Mouse (Mus musculus): ENCODE data around the gene Papolb.

The Papolb gene

DNA sequence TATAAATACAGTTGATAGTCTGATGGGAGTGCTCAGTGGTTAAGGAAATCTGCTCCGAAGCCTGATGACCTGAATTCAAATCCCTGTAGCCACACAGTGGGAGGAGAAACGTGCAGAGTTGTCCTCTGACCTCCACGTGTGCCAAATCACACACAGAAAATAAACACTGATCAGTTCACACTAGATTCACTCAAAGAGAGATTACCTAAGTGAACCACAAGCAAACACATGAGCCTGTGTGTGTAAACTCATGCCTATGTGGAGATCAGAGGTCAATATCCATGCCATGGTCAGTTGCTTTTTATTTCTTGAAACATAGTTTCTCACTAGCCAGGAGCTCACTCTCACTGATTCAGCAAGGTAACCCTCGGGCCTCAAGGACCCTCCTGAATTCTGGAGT, 9.5 kb downstream of the Papolb start:
- DNase-seq (ENCODE audit: low spot score) = no peak

DNA sequence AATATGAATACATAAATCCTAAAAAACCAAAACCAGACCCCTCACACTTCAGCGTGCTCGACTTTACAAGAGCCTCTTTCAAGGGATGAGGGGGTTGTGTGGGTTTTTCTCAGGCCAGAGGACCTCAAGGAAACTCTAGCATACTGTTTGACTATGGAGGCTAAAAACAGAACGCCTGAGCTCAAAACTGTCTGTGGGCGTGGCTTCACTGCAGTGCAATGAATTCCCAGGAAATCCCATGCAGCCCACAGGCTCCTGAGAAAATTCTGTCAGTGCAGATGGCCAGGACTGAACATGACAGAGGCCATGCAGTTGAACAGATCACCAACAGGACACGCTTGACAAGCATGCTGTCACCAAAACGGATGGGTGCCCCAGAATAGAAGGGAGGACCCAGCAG, 10.9 kb downstream of the Papolb start:
- DNase-seq (ENCODE audit: low spot score) = no peak

DNA sequence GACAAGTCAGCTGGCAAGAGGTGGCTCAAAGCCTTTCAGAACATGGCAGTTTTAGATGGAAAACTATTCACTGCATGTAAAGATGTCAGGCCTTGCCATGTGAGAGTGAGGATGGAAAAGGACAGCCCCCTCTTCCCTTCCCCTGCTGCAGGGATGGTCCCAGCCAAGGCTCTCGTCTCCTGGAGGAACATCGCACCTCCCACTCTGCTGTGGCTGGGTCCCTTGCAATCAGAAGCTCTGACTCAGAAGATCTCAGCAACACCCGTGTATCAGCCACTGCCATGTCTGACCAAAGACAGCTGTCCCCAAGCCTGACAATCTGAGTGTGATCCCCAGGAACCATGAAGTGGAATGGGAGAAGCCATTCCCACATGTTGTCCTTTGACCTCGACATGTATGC, 17.8 kb downstream of the Papolb start:
- DNase-seq (ENCODE audit: low spot score) = no peak

DNA sequence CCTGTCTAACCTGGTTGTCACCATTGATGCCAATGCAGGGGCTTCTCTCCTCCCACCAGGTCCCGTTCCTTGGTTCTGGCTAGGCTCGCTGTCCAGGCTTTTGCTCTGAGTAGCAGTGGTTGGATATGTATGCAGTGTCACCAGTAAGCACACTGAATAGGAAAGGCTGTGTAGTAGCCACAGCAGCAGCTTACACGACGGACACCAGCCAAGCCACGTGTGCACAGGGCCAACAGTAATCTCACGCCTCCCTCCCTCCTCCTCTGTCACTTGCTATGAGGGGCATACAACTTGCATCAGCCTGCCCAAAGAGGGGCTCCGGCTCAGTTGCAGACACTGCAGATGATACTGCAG, 19.8 kb downstream of the Papolb start:
- DNase-seq (ENCODE audit: low spot score) = no peak

DNA sequence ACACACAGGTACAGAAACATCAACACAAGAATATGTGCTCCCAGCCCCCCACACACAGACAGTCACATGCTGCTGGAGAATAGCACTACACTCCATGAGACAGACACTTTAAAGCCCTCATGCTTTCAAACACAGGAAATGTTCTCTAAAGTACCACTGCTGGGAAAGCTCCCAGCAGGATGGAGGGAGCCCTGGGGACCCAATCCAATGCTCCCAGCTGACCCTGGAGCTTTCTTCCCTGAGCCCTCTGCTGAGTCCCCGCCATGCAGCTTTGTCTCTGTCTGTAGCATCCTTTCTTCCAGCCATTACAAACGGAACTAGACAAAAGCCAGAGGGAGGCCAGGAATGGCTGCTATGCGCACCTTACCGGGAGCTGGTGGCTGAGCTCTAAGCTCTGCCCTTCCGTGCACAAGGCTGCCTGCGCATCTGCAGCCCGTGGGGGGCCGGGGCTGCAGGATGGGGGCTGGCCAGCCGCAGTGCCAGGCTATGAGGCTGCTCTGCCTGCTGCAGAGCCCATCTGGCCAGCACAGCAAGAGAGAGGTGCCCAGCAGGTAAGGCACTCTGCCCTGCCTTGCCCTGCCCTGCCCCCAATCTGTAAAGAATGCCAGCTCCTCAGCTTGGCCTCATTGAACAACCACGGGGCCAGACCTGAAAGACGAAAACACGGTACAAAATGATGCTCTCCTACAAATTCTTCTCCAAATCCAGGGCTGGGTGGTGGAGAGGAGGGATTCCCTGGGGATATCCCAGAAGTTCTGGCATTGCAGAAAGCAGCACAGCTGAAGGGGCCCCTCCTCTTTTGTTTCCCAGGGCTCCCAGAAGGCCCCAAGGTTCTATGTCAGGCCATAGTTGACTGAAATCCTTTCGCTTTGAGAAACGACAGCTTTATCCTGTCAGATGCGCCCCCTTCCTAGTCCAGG, 20.5 kb downstream of the Papolb start:
- DNase-seq (ENCODE audit: low spot score) = peak; percentile 26

DNA sequence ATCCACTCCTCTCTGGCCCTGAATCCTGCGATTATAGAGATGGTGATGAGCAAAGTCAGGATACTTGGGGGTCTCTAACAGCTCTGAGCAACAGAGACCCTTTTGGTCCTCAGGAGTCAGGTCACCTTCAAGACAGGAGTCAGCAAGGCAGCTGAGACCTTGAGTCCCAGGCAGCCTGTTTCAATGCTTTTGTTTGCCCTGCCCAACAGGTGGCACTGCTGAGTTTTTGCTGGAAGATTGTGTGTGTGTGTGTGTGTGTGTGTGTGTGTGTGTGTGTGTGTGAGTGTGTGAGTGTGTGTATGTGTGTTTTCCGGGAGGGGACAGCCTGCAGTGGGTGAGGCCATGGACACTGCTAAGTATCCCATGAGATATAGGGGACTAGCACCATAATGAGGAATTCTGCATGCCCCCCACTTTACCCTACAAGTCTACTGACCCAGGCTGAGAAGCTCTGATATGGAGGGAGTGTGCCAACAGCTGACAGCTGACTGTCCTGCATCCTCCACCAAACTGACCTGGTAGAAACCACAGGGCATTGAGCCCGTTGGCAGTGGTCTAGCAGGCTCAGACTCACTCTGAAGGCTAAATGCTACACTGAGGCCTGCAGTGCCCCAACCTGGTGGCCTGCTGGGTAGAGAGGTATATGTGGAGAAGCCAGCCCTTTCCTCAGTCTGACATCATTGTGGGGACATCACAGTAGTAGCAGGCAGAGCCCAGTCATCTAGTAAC, 24.0 kb downstream of the Papolb start:
- DNase-seq (ENCODE audit: low spot score) = no peak

DNA sequence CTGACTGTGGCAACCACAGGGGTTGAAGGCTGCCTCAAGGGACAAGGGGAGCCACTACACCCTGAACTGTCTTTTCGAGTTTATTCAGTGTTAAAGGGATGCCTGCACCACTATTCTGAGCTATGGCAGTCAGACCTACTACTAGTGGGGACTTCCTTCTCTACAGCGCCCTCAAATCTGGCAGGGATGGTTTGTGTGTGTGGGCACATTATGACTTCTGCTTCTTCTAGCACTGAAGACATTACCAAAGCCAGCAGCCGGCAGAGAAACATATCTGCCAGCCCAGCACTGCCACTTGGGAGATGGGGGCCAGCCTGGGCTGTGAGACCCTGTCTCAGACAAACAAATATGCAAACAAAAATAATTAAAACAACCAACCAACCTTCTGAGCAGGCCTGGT, 25.7 kb downstream of the Papolb start:
- DNase-seq (ENCODE audit: low spot score) = no peak

DNA sequence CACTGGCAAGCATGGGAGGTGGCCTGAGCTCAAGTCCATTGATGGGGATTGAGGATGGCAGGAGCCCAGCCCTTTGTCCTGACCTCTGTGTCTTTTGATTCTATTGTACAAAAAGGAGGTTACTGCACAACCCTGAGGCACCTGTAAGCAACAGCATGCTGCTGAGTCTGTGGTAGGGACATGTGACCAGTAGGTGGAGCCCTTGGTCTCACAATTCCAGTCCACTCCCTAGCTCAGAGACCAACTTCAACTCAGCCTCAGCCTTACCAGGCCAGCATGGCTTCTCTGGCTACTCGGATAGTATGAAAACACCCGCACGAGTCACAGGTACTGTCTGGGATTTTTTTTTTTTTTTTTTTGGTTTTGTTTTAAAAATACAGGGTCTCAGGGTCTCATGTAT, 27.5 kb downstream of the Papolb start:
- peak; percentile 87 for DNase-seq (ENCODE audit: low spot score)

DNA sequence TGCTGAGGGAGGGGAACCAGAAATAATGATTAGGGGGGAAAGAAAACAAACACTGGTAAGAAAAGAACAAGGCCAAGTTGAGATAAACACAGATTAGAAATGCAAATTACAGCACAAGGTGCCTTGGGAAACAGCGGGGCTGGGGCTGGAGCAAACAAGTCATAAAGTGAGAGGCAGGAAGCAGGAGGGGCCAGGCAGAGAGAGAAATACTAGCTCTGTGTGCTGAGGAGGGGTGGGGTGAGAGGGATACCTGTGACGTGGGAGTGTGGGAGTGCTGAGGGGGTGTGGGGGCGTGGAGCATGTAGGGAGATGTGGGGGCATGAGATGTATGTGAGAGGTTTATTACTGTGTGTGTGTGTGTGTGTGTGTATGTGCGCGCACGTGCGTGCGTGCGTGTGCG, 29.0 kb downstream of the Papolb start:
- no peak for DNase-seq (ENCODE audit: low spot score)

DNA sequence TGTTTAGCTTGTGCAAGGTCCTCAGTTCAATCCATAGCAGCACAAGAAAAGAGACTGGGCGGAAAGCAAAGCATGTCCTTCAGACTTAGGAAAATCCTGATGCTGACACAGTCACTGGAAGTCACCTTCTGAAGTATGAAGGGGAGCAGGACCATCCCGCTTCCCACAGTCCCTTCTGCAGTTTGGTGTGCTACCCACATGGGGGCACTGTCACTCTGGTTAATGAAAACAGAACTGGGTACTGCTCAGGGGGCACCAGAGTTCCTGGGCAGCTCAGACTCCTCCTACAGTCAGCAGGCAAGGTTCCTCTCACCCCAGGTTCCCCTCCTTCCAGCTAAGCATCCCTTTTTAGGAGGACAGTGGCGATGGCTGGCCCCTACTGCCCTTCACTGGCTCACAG, 30.9 kb downstream of the Papolb start:
- peak; percentile 16 for DNase-seq (ENCODE audit: low spot score)

DNA sequence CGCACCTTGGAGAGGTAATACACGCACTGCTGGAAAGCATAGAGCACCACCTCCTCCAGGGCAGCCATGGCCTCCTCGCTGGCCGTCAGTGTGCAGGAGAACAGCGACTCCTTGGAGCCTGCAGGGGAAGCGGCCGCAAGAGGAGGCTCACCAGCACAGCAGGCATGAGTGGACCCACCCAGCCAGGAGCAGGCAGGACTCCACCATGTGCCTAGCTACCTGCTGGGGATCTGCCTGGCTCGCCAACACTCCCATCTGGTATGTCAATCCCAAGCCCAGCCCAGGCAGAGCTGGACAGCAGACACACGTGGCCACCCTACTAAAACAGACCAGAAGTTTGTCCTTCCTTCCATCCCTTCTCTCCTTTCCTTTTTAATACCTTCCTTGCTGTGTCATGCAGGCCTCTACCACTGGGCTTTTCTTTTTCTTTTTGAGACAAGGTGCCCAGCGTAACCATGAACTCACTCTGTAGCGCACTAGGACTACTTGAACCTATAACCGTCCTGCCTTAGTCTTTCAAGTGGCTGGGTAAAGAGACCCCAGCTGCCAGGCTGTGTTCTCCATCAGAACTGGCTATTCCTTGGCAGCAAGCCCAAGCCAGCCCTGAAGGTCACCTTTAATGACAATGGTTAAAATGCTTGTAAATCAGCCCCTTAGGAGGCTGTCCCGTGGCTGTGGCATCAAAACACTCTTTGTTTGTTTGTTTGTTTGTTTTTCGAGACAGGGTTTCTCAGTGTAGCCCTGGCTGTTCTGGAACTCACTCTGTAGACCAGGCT, 34.4 kb downstream of the Papolb start:
- no peak for DNase-seq (ENCODE audit: low spot score)

DNA sequence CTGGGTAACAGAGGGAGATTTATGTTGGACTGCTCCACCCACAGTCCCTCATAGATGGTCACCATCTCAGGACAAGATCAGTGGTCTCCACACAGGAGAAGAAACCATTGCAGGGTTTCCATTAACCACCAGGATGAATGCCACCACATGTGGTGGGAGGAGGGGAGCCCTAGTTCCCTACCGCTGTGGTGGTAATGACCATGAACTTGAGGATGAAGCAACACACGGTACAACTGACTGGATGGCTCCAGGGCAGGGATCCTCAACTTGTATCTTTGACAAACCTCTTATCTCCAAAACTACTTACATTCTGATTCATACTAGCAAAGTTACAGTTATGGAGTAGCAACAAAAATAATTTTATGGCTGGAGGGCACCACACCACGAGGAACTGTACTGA, 36.6 kb downstream of the Papolb start:
- no peak for DNase-seq (ENCODE audit: low spot score)

DNA sequence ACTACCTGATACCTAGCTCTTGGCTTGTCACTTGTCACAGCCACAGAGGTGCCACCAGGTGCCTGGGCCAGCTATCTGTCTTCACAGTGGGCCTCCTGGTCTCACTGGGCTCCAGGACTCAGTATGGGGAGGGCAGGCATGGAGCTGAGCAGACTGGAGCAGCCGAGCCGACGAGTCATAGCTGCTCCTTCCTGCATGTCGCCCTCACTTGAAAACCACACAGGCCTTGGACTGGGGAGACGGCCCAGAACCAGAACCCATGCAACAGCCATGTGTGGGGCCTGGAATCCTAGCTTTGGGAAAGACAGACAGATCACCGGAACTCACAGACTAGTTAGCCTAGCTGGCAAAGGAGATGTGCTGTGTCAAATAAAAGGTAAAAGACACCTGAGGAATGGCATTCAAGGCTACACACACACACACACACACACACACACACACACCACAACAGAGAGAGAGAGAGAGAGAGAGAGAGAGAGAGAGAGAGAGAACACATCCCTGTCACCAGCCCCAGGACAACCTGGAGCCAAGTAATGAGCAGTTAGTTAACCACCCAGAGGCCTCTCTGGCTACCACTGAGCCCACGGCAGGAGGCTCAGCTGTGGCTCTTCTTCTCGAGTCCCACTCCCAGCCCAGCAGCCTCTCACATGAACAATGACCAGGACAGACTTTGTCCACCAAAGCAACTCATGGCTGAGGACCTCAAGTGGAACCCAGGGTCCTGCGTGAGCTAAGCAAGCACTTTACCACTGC, 39.7 kb downstream of the Papolb start:
- no peak for DNase-seq (ENCODE audit: low spot score)

DNA sequence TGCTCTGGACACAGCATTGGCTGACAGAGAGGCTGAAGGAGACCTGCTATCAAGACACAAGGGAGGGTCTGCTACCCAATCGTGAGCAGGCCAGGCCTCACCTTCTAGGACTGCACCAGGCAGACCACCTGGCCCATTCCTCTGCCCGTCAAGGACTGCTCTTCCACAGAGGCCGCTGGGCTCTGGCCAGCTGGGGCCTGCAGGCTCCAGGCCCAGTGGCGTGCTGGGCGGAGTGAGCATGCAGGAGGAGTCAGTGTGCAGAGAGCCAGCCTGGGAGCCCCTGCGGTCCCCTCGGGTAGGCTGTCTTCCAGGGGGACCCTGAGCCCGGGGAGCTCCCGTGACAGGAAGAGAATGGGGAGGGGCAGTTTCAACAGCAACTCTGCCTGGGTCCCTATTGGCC, 43.2 kb downstream of the Papolb start:
- DNase-seq (ENCODE audit: low spot score) = no peak

DNA sequence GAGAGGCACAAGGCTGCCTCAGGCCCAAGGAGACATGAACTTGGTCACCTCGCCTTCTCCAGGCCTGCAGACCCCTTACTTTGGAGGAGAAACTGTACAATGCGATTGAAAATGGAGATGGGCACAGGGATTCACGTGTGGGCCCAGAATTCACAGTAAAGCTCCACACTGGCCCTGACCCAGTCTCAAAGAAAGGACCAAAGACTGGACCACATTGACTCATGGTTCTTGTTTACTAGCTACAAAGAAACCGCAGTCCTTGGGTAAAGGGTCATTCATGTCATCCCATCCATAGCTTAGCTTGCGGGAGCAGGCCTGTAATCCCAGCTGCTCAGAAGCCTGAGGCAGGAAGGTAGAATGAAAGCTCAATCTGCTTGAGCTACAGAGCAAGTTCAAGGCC, 46.3 kb downstream of the Papolb start:
- DNase-seq (ENCODE audit: low spot score) = no peak

DNA sequence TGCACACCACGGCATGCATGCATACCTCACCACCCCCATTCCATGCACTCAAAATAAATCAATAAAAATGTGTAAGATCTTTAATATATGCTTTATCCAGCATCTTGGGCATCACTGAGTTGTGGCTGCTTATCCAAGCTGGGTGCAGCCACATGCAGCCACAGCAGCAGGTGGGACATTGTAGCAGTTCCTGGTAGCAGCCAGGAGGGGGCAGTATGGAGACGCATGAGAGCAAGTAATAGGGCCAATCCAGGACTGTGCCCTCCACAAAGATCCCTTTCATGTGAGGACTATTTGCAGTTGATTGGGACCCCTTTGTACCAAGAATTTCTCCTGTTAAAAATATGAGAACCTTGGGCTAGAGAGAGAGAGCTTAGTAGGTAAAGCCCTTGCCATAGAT, 47.4 kb downstream of the Papolb start:
- no peak for DNase-seq (ENCODE audit: low spot score)

DNA sequence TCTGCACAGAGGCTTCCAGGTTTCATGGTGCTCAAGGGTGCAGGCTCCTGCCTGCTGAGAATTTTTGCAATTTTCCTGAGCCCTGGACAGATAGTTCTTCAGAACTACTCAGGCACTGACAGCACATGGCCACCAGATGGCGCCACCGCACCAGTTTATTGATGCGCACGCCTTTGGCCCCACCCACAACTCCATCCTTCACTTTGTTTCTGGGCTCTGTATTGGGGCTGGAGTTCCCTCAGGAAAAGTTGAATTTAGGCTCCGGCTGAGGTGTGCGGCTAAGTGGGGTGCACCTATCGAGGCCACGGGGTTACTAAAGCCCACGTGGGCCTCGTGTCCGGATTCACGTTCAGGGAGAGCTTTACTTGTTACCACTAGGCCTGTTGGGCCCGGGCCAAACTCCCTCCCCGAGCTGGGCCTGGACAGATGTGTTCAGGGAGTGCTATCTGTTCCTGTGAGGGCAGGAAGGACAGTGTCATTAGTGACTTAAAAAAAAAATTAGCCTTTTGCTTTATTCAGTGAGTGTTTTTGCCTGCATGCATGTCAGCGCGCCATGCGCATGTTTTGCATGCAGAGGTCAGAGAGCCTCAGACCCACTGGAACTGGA, 50.9 kb downstream of the Papolb start:
- DNase-seq (ENCODE audit: low spot score) = peak; percentile 62

DNA sequence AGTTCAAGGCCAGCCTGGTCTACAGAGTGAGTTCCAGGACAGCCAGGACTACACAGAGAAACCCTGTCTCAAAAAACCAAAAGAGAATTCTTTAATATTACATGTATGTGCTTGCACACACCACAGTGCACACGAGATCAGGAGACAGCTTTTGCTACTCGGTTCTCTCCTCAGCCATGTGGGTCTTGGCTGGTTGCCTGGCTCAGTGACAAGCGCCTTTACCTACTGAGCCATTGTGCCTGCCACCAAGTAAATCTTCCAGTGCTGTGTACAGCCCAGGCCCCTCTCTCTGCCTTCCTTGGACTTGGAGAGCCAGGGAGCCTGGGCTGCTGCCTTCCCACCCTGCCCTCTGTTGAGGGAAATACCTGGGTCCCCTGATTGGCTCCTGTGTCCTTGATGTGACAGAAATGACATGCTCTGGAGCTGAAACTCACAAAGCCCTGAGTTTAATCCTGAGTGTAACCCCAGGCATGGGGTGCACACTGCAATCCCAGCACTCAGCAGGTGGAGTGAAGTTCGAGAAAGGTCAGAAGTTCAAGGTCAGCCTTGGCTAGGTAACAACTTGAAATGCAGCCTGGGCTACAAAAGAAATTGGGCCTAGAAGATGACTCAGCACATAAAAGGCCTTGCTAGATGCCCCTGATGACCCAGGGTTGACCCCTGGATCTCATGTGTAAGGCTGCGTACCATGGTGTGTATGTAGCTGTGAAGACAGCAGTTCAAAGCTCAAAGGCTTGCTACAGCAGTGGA, 51.8 kb downstream of the Papolb start:
- no peak for DNase-seq (ENCODE audit: low spot score)

DNA sequence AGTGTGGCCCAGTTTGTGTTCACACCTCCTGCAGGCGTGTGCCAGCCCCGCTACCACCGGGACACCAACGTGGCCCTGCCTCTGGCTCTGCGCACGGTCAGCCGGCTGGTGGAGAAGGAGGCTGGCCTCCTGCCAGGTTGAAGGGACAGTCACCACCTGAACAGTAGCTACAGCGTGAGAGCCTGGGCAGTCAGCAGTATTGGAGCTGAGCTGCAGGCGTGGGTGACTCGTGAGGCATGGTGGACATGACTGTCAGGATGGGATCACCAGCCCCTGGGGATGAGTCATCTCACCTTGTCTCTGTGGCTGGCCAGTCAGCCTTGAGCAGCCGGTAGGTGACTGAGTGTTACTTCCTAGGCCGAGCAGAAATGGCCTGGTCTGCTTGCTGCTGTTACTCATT, 52.5 kb downstream of the Papolb start:
- no peak for DNase-seq (ENCODE audit: low spot score)
